Mouse (Mus musculus) erythroblast, adult 5-6 weeks (primary cell): ENCODE data around the gene Spire2. TPM values are rescaled to one million over a fixed set of nuclear protein-coding genes. Genes with fewer than 3 reads are reported as not detected.

Experiments used
- ATAC-seq: replicated peaks from 2 replicates; pipeline ENCODE4 v1.8.0; 2016; ENCODE audit warnings: moderate number of reproducible peaks, mild to moderate bottlenecking, moderate TSS enrichment, inconsistent platforms; ENCODE audit not compliant: poor library complexity, low FRiP score, severe bottlenecking
- total RNA-seq, 2 experiments: library from RNA; stranded (forward) in 1 of 2; stranded (reverse) in 1 of 2; fragments of 150-400 nt in 1 of 2; fragments of 200-764, 138-1000 nt in 1 of 2; gene quantifications; 2 replicates each; pipeline versions ENCODE4 v1.2.3 to v1.2.4; 2015 to 2017; ENCODE audit warnings: low replicate concordance in 2 of 2

The Spire2 gene
- total RNA-seq, 2 experiments from 2014 or later = 0.09 TPM; not detected in 1

DNA sequence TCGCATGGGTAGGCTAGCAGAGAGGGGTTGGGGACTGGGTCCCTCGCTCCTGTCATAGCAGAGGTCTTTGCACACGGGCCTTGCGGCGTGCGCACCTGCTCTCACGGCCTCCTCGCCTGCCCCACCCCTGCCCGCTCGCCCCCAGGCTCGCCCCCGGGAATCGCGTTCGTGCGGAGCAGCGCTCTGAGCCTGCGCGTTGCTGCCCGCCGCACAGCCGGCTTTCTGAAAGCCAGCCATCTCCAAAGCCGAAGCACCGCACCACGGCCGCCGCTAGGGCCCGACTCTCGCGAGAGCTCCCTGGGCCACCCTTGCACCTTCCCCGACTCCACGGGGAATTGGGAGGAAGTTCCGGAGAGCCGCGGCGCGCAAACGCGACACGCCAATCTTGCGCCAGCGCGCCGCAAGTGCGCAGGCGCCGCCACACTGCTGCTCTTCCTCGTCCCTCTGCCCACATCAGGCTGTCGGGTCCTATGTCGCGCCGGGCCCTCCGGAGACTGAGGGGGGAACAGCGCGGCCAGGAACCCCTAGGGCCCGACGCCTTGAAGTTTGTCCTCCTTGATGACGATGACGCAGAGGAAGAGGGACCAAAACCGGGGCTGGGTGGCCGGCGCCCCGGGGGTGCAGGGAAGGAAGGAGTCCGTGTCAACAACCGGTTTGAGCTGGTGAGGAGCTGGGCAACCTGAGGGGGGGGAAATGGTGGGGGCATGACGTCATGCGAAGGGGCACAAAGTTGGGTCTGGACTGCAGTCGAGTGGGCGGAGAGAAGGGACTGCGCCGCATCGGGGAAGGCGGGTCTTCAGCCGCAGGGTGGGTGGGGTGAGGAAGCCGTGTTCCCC lies 41.1 kb downstream of the Spire2 start, which contains the start of gene Tcf25:
TSS of gene Tcf25 (plus strand) at position 351 of the 836 bp plus-strand sequence.
- peak; percentile 75 for ATAC-seq

DNA sequence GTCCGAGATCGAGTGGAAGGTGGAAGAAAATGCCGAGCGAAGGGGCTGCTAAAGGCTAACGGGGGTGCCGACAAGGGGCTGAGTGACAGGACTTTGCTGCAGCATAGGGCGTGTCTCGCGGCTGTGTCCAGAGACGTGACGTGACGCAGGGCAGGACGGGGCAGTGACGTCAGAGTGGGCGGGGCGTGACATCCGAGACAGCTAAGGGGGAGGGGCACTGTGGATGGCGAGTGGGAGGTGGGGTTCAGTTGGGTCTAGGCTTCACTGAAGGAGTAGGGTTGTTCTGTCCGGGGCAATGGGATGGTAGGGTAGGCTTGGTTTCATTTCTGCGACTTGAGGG lies 41.7 kb downstream of the Spire2 start:
- peak; percentile 91 for ATAC-seq

DNA sequence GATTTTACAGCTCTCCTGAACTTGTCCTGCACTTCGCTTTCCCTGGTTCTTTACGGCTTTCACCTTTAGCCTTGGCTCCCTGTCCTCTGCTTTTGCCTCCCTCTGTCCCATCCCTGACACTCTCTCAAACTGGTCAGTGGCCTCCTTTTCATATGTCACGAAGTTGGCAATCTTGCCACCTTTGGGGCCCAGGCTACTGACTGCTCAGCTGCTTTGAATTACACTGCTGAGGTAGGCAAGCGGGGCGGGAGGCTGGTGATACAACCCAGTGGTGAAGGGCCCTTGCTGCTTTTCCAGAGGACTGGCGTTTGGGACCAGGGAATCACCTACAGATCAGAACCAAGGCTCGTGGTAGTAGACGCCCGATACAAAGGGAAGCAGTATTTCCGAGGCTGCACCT lies 43.2 kb downstream of the Spire2 start:
- no peak for ATAC-seq

DNA sequence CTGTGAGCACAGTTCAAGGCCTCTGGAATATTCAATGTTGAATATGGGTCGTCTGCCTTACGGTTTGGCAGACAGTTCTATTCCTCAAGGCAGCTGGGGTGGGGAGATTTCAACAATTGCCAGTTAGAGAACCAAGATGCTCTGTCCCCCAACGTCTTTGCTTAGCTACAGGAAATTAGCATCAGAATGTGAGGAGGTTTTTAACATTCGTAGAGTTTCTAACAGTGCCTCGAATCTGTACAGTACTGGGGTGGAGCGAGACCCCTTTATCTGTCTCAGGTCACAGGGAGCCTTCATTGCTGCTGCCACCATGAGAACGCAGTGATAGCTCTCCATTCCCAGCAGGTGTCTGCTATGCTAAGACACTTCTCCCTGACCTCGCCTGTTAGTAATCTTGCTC lies 43.6 kb downstream of the Spire2 start:
- no peak for ATAC-seq

DNA sequence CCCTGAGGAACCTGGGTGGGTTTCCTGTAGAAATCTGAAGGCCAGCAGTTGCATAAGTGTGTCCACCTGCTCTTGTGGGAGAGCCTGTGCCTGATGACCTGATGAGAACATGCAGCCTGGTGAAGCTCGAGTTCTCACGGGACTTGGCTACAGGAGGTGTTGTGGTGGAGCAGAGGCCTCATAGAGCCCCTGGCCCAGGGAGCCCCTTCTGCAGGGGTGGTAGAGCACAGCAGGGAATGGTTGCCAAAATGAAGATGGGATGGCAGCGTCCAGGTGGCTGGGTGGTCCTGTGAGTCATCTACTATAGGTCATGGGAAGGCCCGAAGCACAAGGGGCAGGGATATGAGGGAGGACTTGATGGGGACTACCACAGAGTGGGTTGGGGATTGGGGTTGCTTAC lies 49.2 kb downstream of the Spire2 start:
- ATAC-seq = no peak

DNA sequence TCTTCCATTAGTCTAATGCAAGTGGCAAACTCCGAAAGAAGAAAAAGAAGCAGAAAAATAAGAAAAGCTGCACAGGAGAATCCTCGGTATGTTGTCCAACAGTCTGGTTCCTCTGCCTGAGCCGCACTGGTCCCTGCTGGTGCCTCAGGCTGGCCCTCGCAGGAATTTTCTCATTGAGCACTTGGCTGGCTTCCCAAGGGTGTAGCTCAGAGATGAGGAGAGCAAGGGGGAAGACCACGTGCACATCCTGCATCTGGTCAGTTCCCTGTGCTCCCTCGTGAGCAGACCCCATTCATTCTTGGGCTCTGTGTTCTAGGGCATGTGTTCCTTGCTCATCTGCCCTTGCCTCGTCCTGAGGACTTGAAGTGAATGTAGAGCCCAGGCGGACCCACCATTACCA lies 50.0 kb downstream of the Spire2 start:
- no peak for ATAC-seq

DNA sequence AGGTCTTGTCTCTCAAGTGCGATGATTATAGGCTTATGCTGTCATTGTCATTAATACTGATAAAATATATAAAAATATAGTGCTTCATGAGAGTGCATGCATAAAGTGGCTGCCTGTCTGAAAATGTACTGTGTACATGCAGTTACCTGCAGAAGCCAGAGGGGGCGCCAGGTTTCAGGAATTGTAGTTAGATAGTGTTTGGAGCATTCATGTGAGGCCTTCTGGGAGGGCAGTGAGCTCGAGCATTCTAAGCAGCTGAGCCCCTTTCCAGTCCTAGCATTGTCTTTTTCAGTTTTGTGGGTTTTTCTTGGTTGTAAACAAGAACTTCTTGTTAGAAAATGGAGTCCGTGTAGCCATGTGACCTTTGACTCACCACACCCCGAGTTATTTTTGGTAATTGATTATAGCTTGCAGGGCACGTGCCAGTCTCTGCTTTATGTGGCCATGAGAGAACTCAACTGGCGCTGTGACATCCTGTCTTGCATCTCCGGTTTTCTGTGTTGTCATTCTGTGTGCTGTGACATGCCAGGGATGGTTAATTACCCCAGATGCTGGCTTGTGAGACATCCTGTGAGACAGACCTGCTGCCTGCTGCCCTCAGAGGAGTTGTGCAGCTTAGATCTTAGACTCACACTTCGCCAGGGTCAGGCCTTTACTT lies 52.5 kb downstream of the Spire2 start:
- ATAC-seq = 0 out of 2 replicates have a peak, but pooled peaks have one; percentile 63

DNA sequence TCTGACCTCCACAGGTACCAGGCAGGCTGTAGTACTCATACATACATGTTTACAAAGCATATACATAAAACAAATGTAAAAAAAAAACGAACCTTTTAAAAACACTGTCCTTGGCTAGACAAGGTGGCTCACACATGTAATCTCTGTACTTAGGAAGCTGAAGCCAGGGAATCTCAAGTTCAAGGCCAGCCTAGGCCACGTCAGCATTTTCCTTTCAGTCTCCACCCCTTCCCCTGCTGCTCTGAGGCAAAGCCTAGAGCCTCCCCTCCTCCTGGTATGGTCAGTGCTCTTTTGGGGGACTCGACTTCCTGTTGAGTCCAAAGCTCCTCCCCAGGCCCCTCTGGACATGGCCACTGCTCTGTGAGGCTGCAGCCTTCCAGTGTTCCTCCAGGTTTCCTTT lies 54.5 kb downstream of the Spire2 start:
- ATAC-seq = no peak

DNA sequence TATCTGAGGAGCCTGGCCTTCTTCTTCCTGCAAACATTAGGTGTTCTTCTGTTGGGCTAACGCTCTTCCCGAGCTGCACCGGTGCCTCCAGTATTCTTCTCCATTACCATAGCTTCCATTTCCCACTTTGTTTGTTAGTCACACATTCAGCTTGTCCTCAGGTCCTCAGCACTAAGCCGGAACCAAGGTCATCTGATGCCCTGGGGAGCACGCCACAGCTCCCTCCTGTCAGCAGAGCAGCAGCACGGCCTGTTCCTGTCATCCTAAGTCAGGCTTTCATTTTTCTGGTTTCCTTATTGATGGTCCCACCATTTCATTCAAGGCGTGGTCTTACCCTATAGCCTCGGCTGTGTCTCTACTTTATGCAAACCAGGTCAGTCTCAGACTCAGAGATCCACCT lies 55.3 kb downstream of the Spire2 start:
- ATAC-seq = no peak

DNA sequence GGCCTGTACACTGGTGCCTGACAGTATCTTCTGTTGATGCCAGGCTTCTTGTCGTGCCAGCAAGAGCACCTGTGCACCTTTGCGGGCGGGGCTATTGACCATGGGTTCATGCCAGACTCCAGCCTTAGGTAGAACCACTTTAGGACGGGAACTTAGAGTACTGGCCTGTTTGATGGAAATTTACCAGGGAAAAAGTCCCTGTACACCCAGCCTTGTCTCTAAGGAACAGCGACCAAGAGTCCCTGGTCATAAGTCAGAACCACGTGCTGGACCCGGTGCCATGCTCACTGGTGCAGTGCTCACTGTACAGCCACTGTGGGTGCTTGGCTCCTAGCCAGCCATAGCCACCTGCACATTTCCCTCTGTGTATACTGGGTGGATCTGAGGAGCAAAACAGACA lies 56.5 kb downstream of the Spire2 start:
- ATAC-seq = no peak

DNA sequence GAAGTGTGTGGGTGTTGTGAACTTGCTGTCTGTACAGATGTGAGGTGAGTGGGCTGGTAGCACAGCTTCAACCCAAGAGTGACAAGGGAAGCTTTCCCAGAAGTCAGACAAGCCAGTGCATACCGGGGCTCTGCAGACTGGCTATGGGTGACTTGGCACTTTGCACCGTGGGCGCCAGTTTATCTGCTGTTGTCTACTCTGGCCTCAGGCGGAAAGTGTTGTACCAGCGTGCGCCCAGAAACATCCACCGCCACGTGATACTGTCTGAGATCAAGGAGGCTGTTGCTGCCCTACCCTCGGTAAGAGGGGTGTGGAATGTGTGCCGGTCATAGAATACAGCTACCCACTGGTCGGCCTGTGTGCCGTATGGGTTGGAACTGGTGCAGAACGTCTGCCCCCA lies 65.8 kb downstream of the Spire2 start:
- peak; percentile 64 for ATAC-seq

DNA sequence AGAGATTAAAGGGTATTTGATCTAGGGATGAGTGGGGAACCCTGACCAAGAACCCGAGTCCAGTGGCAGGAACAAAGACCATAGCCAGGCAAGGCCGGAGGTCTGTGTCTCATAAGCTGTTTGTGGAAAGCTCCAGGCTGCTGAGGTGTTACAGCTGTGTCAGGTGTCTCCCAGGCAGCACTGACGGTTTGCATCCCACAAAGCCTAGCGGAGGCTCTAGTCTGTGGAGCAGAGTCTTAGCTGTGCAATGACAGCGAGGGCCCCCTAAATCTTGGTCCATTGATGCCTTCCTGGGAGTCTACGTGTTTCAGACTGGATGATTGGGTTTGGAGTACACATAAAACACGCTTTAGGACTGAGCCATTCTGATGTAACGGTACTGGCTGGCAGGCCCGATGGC lies 69.4 kb downstream of the Spire2 start:
- ATAC-seq = no peak

DNA sequence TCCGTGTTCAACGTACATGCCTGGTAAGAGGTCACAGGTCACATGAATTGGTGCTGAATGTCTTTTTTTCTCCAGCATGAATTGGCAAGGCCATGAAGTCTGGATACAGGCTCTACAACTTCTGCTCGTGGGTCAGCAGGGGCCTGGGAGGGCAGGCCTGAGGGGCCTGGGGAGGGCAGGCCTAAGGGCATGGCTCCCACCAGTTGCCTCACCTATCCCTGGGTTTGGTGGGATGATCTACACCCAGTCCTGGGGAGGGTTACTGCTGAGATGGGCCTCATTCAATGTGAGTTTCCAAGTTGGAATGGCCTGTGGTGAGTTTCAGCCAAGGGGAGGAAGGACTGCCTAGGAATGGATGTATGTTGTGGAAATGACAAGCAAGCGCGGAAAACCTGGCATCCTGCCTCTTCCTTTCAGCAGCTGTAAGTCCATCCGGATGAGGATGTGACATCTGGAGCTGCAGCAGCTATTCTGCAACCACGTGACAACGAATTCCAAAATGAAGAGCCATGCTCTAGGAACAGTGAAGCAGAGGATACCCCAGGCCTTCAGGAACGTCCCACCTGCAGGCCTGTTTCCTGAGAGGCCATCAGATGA lies 70.3 kb downstream of the Spire2 start:
- no peak for ATAC-seq

DNA sequence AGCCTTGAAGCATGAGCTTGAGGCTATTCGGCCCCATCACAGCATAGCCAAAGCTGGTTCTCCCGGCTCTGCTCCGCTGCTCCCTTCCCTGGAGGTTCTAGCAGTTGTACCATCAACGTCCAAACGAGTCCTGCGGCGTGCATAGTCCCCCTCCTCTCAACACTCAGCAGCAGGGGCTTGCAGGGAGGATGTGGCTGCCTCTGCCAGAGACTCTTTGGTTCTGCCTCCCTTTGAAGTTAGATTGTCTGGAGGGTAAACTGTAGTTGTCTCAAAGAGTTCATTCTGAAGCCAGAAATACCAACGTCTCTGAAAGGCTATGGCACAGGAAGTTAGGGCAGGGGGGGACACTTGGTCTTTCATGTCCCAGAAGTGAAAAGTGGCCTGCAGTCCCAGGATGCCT lies 72.0 kb downstream of the Spire2 start:
- ATAC-seq = no peak

DNA sequence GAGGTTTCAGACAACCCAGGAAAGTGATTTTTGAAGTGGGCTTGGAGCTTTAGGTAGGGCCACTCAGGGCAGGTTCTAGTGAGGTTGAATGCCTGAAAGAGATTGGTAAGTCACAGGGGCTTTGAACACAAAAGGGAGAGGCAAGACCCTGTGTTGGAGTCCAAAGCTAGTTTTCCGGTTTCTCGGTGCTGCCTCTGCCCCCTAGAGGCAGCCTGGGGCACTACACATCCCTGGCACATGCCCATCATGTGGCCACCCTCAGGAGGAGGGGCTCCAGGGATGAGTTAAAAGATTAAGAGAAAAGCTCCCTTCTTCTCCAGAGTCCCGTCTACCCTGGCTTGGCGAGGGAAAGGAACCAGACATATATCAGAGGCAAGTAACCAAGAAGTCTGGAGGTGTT lies 74.3 kb downstream of the Spire2 start, which contains the start of gene Mc1r:
TSS of gene Mc1r (plus strand) at position 322 of the 400 bp plus-strand sequence.
- ATAC-seq = peak; percentile 58

DNA sequence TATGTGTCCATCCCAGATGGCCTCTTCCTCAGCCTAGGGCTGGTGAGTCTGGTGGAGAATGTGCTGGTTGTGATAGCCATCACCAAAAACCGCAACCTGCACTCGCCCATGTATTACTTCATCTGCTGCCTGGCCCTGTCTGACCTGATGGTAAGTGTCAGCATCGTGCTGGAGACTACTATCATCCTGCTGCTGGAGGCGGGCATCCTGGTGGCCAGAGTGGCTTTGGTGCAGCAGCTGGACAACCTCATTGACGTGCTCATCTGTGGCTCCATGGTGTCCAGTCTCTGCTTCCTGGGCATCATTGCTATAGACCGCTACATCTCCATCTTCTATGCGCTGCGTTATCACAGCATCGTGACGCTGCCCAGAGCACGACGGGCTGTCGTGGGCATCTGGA lies 75.1 kb downstream of the Spire2 start:
- ATAC-seq = no peak

DNA sequence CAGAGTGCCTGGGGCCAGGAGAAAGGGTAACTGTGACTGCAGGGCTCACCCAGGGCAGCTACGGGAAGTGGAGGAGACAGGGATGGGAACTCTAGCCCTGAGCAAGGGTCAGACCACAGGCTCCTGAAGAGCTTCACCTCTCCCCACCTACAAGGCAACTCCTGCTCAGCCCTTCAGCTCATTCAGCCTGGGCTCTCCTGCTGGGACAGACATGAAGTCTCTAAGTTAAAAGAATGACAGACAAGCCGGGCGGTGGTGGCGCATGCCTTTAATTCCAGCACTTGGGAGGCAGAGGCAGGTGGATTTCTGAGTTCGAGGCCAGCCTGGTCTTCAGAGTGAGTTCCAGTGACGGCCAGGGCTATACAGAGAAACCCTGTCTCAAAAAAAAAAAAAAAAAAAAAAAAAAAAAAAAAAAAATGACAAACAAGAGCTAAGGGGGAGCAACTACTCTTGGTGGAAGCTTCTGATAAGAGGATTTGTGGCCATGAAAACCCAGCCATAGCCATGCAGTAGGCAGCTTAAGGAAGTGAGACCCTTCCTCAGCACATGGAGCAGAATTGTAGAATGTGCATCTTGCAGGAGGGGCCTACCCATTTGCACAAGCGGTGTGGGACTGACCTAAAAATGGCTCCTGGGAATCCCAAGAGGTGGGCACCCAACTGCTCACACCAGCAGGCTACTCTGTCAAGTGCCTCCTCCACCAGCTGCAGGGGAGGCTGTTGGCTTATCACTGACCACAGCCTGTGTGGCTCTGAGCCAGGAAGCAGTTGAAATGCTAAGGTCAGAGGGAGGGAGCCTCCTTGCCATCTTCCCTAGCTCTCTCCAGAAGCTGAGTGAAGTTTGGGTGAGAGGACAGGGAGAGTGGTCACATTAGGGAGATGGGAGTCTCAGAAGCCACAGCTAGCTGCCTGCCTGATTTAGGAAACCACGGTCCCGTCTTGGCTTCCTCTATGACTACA lies 76.4 kb downstream of the Spire2 start:
- peak; percentile 71 for ATAC-seq

DNA sequence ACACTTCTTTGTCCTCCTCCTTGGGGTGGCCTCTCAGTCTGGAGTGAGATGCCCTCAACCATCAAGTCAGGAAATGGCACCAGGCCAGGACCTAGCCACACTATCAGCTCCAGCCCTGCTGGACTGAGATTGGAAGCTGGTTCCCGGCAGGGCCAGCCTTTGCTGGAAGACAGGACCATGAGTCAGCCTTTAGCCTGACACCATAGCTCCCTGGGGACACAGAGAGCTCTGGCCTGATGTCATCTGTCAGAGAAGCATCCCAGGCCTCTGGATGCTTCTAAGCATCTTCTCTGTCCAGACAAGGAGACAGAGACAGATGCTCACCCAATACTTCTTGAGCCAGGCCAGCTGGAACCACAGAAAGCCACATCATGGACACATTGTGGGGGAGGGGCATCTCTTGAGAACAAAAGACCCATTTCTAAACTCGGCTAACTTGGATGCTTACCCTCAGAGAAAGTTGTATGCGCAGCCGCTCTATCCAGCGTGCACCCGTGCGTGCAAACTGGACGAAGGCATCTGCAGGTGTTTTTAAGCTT lies 77.6 kb downstream of the Spire2 start:
- peak; percentile 39; the same call in 1 of the 2 replicates for ATAC-seq

DNA sequence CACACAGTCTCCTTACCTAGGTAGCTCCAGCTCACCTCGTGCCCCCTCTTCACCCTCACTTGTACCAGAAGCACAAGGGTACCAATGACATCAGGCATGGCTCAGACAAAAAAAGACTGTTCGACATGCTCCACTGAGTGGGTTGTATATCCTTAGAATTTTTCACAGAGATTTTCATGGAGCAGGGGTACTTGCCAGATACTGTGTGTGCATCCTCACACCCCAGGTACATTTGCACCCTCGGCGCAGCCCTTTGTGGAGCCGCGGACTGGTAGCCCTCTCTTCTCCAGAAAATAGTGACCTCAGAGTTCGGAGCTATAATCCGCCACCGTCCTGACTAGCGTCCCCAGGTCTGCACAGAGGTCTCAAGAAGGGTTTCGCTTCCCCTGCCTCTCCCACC lies 78.3 kb downstream of the Spire2 start:
- no peak for ATAC-seq

DNA sequence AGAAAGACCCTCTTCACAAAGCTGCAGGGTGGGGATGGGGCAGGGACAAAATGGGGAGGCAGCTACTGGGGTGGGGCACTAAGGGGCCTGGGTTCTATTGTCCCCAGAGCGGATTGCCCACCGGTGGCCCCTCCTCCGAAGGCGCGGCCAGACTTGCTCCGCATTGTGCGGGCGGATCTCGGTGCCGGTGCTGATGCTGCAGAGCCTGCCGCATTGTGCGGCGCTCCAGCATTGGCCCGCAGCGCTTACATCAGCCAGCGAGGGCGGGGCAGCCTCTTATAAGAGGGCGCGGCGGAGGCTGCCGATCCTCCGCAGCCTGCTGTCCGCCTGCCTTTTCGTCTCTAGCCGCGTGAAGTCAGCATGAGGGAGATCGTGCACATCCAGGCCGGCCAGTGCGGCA lies 78.7 kb downstream of the Spire2 start, which contains the start of gene Tubb3:
TSS of gene Tubb3 (plus strand) at position 179 of the 400 bp plus-strand sequence.
- ATAC-seq = peak; percentile 39
